Mouse (Mus musculus) heart, embryonic 14.5 days (tissue): ENCODE measurements at regions not wholly inside any gene's neighbourhood (a gene's known extent, or its start where the extent isn't known, plus 50 kb on each side); places are given as distances from the start of the nearest gene placed in this dataset.

ENCODE experiments used
- ATAC-seq: fragments of 200-750 bp; cut with Nextera tagmentation; 2 replicates; pipeline ENCODE4 v1.8.0; 2017; ENCODE audit warnings: low read depth, moderate TSS enrichment; ENCODE audit not compliant: insufficient number of reproducible peaks, insufficient read depth, low FRiP score
- H3K27ac ChIP-seq, 2 experiments: fragments of 200-500 bp in 1 of 2; fragments of 300-500 bp in 1 of 2; sonication (generic) in 1 of 2; replicated peaks in 1 of 2; 2 replicates each; pipeline ENCODE4 v1.5.1; 2012 to 2014; ENCODE audit warnings: low read depth in 2 of 2, low read length in 2 of 2, control low read depth in 1 of 2, mild to moderate bottlenecking in 1 of 2, mixed read lengths in 1 of 2; ENCODE audit not compliant: control insufficient read depth in 1 of 2, insufficient read depth in 1 of 2
- H3K27me3 ChIP-seq: fragments of 300-500 bp; sonication (generic); 2 replicates; pipeline ENCODE4 v1.6.1; 2014; ENCODE audit warnings: mild to moderate bottlenecking, low read length, control low read depth; ENCODE audit not compliant: control insufficient read depth, insufficient read depth
- H3K36me3 ChIP-seq: fragments of 300-500 bp; sonication (generic); 2 replicates; pipeline ENCODE4 v1.6.1; 2014; ENCODE audit warnings: mild to moderate bottlenecking, control low read depth, low read length, mixed read lengths; ENCODE audit not compliant: control insufficient read depth, insufficient read depth
- H3K4me1 ChIP-seq, 2 experiments: fragments of 200-500 bp in 1 of 2; fragments of 300-500 bp in 1 of 2; sonication (generic) in 1 of 2; 2 replicates each; pipeline ENCODE4 v1.6.1; 2012 to 2014; ENCODE audit warnings: low read length in 2 of 2, control low read depth in 1 of 2, mixed read lengths in 1 of 2; ENCODE audit not compliant: control insufficient read depth in 2 of 2, insufficient read depth in 2 of 2
- H3K4me2 ChIP-seq: fragments of 300-500 bp; sonication (generic); 2 replicates; pipeline ENCODE4 v1.6.1; 2014; ENCODE audit warnings: mild to moderate bottlenecking, low read length
- H3K4me3 ChIP-seq, 2 experiments: fragments of 200-500 bp in 1 of 2; fragments of 300-500 bp in 1 of 2; sonication (generic) in 1 of 2; 2 replicates each; pipeline ENCODE4 v1.5.1; 2012 to 2014; ENCODE audit warnings: low read length in 2 of 2, mild to moderate bottlenecking in 2 of 2, control low read depth in 1 of 2, low read depth in 1 of 2, moderate library complexity in 1 of 2; ENCODE audit not compliant: control insufficient read depth in 1 of 2, insufficient read depth in 1 of 2
- H3K9ac ChIP-seq: fragments of 300-500 bp; sonication (generic); 2 replicates; pipeline ENCODE4 v1.6.1; 2014; ENCODE audit warnings: mild to moderate bottlenecking, low read length
- H3K9me3 ChIP-seq: fragments of 300-500 bp; sonication (generic); 2 replicates; pipeline ENCODE4 v1.6.1; 2016; ENCODE audit warnings: low read length, control low read depth; ENCODE audit not compliant: control insufficient read depth
- WGBS: fragments of 180-500 bp; shearing (Covaris S2); extraction: QIAGEN DNeasy Blood & Tissue Kit; methylation state at CpG from one replicate; pipeline ENCODE4 v1.1.7; 2014; 5-methylcytosine and 5-hydroxymethylcytosine counted together

GRCm38 (mm10) chr2:61453490-61454281 is 124.7 kb upstream of the Tank start:
- H3K4me2 ChIP-seq = peak overlapping the region; percentile 82
- peak overlapping the region; percentile 69 for H3K9ac ChIP-seq
- H3K4me3 ChIP-seq = peak overlapping the region; percentile 46 to 47
- peak; percentile 83 for ATAC-seq
- H3K27me3 ChIP-seq = no peaks in the 10 kb centered on the region
- H3K4me1 ChIP-seq = peaks cover 0 to 11% of the 10 kb centered on the region in 2 experiments; a peak in 1 of 4 replicates
- no peaks in the 10 kb centered on the region for H3K9me3 ChIP-seq
- no peaks in the 10 kb centered on the region for H3K36me3 ChIP-seq
- 16% methylated on average over 14 of the region's 14 CpGs for WGBS
- H3K27ac ChIP-seq = peak overlapping the region; percentile 86 to 91

- ATAC-seq = no peak
- Histone ChIP-seq H3K9ac (no peak overlapping the region), H3K27me3 (no peaks in the 10 kb centered on the region), H3K4me3 (no peak overlapping the region), H3K9me3 (no peaks in the 10 kb centered on the region), H3K4me2 (no peak overlapping the region), H3K36me3 (no peaks in the 10 kb centered on the region), H3K4me1 (peaks cover 0 to 11% of the 10 kb centered on the region in 2 experiments; a peak in 1 of 4 replicates), H3K27ac (no peak overlapping the region)
- 83% methylated on average over 1 of the region's 1 CpGs for WGBS
Observed at GRCm38 (mm10) chr2:61452581-61452980, 125.8 kb upstream of the Tank start.

GRCm38 (mm10) chr2:61450731-61451130 is 127.7 kb upstream of the Tank start:
- Histone ChIP-seq H3K4me3 (no peak overlapping the region), H3K27ac (no peak overlapping the region), H3K4me2 (no peak overlapping the region), H3K9ac (no peak overlapping the region), H3K36me3 (no peaks in the 10 kb centered on the region), H3K9me3 (no peaks in the 10 kb centered on the region), H3K4me1 (peaks cover 0 to 11% of the 10 kb centered on the region in 2 experiments; a peak in 1 of 4 replicates), H3K27me3 (no peaks in the 10 kb centered on the region)
- 60% methylated on average over 3 of the region's 3 CpGs for WGBS
- ATAC-seq = no peak

GRCm38 (mm10) chr2:61436591-61436990 is 141.8 kb upstream of the Tank start:
- Histone ChIP-seq H3K4me1 (no peaks in the 10 kb centered on the region), H3K4me2 (no peak overlapping the region), H3K27me3 (no peaks in the 10 kb centered on the region), H3K27ac (no peak overlapping the region), H3K9ac (no peak overlapping the region), H3K36me3 (no peaks in the 10 kb centered on the region), H3K4me3 (no peak overlapping the region), H3K9me3 (no peaks in the 10 kb centered on the region)
- whole genome bisulfite sequencing = 59% methylated on average over 3 of the region's 3 CpGs
- no peak for ATAC-seq

GRCm38 (mm10) chr2:61407881-61408280 is 170.5 kb upstream of the Tank start:
- 96% methylated on average over 7 of the region's 7 CpGs for WGBS
- Histone ChIP-seq H3K27ac (no peak overlapping the region), H3K36me3 (no peaks in the 10 kb centered on the region)

GRCm38 (mm10) chr2:61406104-61406751 is 172.2 kb upstream of the Tank start:
- H3K4me1 ChIP-seq = peaks cover 2 to 9% of the 10 kb centered on the region in 2 experiments; a peak in 3 of 4 replicates
- no peak overlapping the region for H3K4me2 ChIP-seq
- no peak overlapping the region for H3K27ac ChIP-seq
- H3K36me3 ChIP-seq = no peaks in the 10 kb centered on the region
- no peaks in the 10 kb centered on the region for H3K27me3 ChIP-seq
- no peak overlapping the region for H3K9ac ChIP-seq
- ATAC-seq = no peak
- H3K4me3 ChIP-seq = no peak overlapping the region
- WGBS = 80% methylated on average over 8 of the region's 8 CpGs
- H3K9me3 ChIP-seq = no peaks in the 10 kb centered on the region

More at GRCm38 (mm10) chr2:61407881-61408280, 170.5 kb upstream of the Tank start:
- no peak overlapping the region for H3K4me2 ChIP-seq
- peaks cover 0 to 4% of the 10 kb centered on the region in 2 experiments; a peak in 2 of 4 replicates for H3K4me1 ChIP-seq
- H3K4me3 ChIP-seq = no peak overlapping the region
- no peaks in the 10 kb centered on the region for H3K27me3 ChIP-seq
- no peak overlapping the region for H3K9ac ChIP-seq
- H3K9me3 ChIP-seq = no peaks in the 10 kb centered on the region
- no peak for ATAC-seq

GRCm38 (mm10) chr2:61405261-61405660 is 173.1 kb upstream of the Tank start:
- H3K4me3 ChIP-seq = no peak overlapping the region
- no peak overlapping the region for H3K27ac ChIP-seq
- H3K9ac ChIP-seq = no peak overlapping the region
- H3K9me3 ChIP-seq = no peaks in the 10 kb centered on the region
- H3K36me3 ChIP-seq = no peaks in the 10 kb centered on the region
- ATAC-seq = no peak
- H3K4me1 ChIP-seq = peaks cover 2 to 14% of the 10 kb centered on the region in 2 experiments; a peak in 3 of 4 replicates
- WGBS = 31% methylated on average over 4 of the region's 4 CpGs
- no peak overlapping the region for H3K4me2 ChIP-seq
- no peaks in the 10 kb centered on the region for H3K27me3 ChIP-seq
